Mouse (Mus musculus) ES-Bruce4 (cell line): ENCODE data around the gene Gm4894.

Experiments
- CTCF ChIP-seq: IDR thresholded peaks from one replicate; pipeline ENCODE4 v1.8.1; 2011; ENCODE audit warnings: low read depth, low read length
- POLR2A ChIP-seq: IDR thresholded peaks from one replicate; pipeline ENCODE4 v1.8.1; 2011; ENCODE audit warnings: low read length; ENCODE audit not compliant: insufficient read depth

GRCm38 (mm10) chr9:49227442-49227841, 22.9 kb upstream of the Gm4894 start:
- no peak for TF ChIP-seq CTCF
- TF ChIP-seq POLR2A: no peak
